Mouse (Mus musculus) kidney, postnatal 0 days (tissue): ENCODE measurements around the gene Rapgef4. TPM values are rescaled to one million over a fixed set of nuclear protein-coding genes. Genes with fewer than 3 reads are reported as not detected.
A peak's percentile ranks its signal among the peaks of the same experiment; 100 is the strongest.

Experiments
- ATAC-seq: fragments of 200-750 bp; cut with Nextera tagmentation; replicated peaks from 2 replicates; pipeline ENCODE4 v1.8.0; 2017; ENCODE audit warnings: low read depth, moderate number of reproducible peaks, moderate TSS enrichment, moderate library complexity; ENCODE audit not compliant: low FRiP score
- DNase-seq: peaks from one replicate; pipeline ENCODE4 v3.0.0-alpha.2; 2016; ENCODE audit warnings: low spot score
- H3K27ac ChIP-seq: fragments of 300-500 bp; sonication (generic); 2 replicates; pipeline ENCODE4 v1.5.1; 2014; ENCODE audit warnings: mild to moderate bottlenecking
- H3K27me3 ChIP-seq: fragments of 300-500 bp; sonication (generic); 2 replicates; pipeline ENCODE4 v1.6.1; 2014; ENCODE audit warnings: low read length, mixed read lengths; ENCODE audit not compliant: insufficient read depth
- H3K36me3 ChIP-seq: fragments of 300-500 bp; sonication (generic); 2 replicates; pipeline ENCODE4 v1.6.1; 2014; ENCODE audit warnings: low read length, mixed read lengths; ENCODE audit not compliant: insufficient read depth
- H3K4me1 ChIP-seq: fragments of 300-500 bp; sonication (generic); replicated peaks from 2 replicates; pipeline ENCODE4 v1.6.1; 2014; ENCODE audit warnings: antibody characterized with exemption, low read length, mixed read lengths; ENCODE audit not compliant: insufficient read depth
- H3K4me2 ChIP-seq: fragments of 300-500 bp; sonication (generic); 2 replicates; pipeline ENCODE4 v1.6.1; 2014; ENCODE audit warnings: mild to moderate bottlenecking, low read length, moderate library complexity, mixed read lengths
- H3K4me3 ChIP-seq: fragments of 300-500 bp; sonication (generic); replicated peaks from 2 replicates; pipeline ENCODE4 v1.5.1; 2014; ENCODE audit warnings: low read depth, low read length
- H3K9ac ChIP-seq: fragments of 300-500 bp; sonication (generic); 2 replicates; pipeline ENCODE4 v1.6.1; 2014; ENCODE audit warnings: low read depth, low read length
- H3K9me3 ChIP-seq: fragments of 300-500 bp; sonication (generic); replicated peaks from 2 replicates; pipeline ENCODE4 v1.6.1; 2016; ENCODE audit warnings: low read length, inconsistent platforms, mixed read lengths
- CTCF ChIP-seq: IDR thresholded peaks from 2 replicates; pipeline ENCODE4 v1.5.1; 2016; ENCODE audit warnings: antibody characterized with exemption, low read depth, mild to moderate bottlenecking, moderate library complexity
- WGBS: fragments of 180-500 bp; shearing (Covaris S2); extraction: QIAGEN DNeasy Blood & Tissue Kit; methylation state at CpG from one replicate; pipeline ENCODE4 v1.1.7; 2014; 5-methylcytosine and 5-hydroxymethylcytosine counted together
- polyA plus RNA-seq: library from polyadenylated mRNA; unstranded; fragments of >200 nt; fragmentation: Nextera tagmentation; extraction: Ambion mirVana; gene quantifications from 2 replicates; pipeline ENCODE4 v1.2.1, GENCODE M21; 2015

Rapgef4 gene
- 4.6 and 4.8 TPM in 2 replicates for polyA plus RNA-seq

GRCm38 (mm10) chr2:71980771-71981342 is at the start of gene Rapgef4:
TSS of gene Rapgef4 (plus strand) at chr2:71981240.
- Histone ChIP-seq H3K4me3 (peak within 1 kb of the TSS; percentile 49), H3K36me3 (no peaks in the 10 kb centered on the region), H3K4me1 (peaks cover 4% of the 10 kb centered on the region; the same call in 1 of the 2 replicates), H3K27ac (no peak within 1 kb of the TSS), H3K9ac (peak within 1 kb of the TSS; percentile 76), H3K27me3 (no peaks in the 10 kb centered on the region), H3K9me3 (no peaks in the 10 kb centered on the region), H3K4me2 (peak within 1 kb of the TSS; percentile 97)
- DNase-seq, result no peak
- no peak for TF ChIP-seq CTCF
- ATAC-seq, result peak; percentile 70; the same call in 1 of the 2 replicates
- 1% methylated on average over 50 of the region's 52 CpGs for WGBS

DNA sequence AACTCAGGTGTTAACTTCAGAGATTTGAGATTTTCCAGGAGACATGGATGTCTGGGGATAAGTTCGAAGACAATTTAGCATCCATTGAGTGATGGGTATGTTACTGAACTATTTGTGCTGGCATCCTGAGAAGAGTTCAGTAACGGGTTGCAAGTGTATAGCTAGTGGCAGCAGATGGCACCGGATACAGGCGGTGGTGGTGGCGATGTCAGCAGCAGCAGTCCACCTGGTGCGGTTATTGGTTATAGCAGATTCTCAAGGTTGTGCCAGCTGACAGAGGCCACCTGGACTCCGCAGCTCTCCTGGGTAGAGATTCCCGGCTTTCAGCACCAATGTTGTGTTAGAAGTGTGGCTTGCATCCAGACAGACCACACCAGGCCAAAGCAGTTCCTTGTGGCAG is 47.0 kb upstream of the Rapgef4 start:
- Histone ChIP-seq H3K9ac (no peak overlapping the region), H3K4me3 (no peak overlapping the region), H3K36me3 (no peaks in the 10 kb centered on the region), H3K27me3 (no peaks in the 10 kb centered on the region), H3K9me3 (no peaks in the 10 kb centered on the region), H3K27ac (no peak overlapping the region), H3K4me1 (no peaks in the 10 kb centered on the region), H3K4me2 (no peak overlapping the region)
- ATAC-seq, result no peak
- WGBS, result 86% methylated on average over 8 of the region's 8 CpGs
- no peak for TF ChIP-seq CTCF
- DNase-seq, result no peak

DNA sequence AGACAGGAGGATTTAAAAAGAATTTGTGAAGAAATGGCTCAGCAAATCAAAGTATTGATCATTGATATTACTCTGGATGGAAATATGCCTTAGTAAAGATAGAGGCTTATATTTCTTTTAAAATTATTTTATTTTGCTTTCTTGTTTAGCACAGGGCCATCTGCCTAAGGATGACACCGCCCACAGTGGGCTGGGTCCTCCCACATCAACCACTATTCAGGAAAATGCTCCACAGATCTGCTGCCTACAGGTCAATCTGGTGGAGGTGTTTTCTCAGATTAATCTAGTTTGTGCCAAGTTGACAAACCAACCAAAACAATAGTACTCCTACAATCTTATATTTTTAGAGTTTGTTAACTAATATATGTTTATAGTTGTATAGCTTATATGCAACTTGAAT is 44.3 kb upstream of the Rapgef4 start:
- no peak overlapping the region for H3K4me3 ChIP-seq
- WGBS, result 100% methylated on average over 1 of the region's 1 CpGs
- DNase-seq (no peak), ATAC-seq (no peak)
- H3K4me2 ChIP-seq, result no peak overlapping the region
- no peaks in the 10 kb centered on the region for H3K9me3 ChIP-seq
- no peak for TF ChIP-seq CTCF
- H3K27me3 ChIP-seq, result no peaks in the 10 kb centered on the region
- no peaks in the 10 kb centered on the region for H3K36me3 ChIP-seq
- no peaks in the 10 kb centered on the region for H3K4me1 ChIP-seq
- H3K9ac ChIP-seq, result no peak overlapping the region
- H3K27ac ChIP-seq, result no peak overlapping the region

DNA sequence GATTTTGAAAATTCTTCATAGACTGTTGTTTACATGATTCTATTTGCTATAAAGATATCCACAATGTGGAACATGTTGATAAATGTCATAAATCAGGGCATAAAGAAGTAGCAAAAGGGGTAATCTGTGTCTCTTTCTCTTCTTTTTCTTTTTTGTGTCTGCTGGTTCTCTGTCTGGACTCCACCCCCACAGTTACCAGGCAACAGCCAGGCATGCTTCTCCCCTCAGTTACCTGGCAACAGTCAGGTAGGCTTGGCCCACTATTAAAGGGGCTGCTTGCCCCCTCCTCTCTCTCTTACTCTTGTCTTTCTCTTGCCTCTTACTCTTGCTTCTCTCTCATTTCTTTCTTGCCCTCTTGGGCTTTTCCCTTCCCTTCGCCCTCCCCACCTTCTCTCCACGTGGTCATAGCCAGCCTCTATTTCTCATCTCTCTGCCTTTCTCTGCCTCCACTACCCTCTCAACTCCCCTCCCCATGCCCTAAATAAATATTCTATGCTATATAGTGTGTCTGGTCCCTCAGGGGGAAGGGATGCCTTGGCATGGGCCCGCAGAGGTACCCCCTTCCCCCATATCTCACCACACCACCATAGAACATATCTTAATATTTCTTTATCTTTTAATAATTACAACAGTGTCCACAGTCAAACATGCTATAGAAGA is 43.3 kb upstream of the Rapgef4 start:
- H3K4me1 ChIP-seq, result no peaks in the 10 kb centered on the region
- H3K9ac ChIP-seq, result no peak overlapping the region
- no peak overlapping the region for H3K4me3 ChIP-seq
- H3K9me3 ChIP-seq, result no peaks in the 10 kb centered on the region
- no peak overlapping the region for H3K4me2 ChIP-seq
- no peak for TF ChIP-seq CTCF
- no peak for ATAC-seq
- no peak for DNase-seq
- H3K36me3 ChIP-seq, result no peaks in the 10 kb centered on the region
- H3K27me3 ChIP-seq, result no peaks in the 10 kb centered on the region
- 84% methylated on average over 3 of the region's 3 CpGs for WGBS
- no peak overlapping the region for H3K27ac ChIP-seq

GRCm38 (mm10) chr2:71938716-71939393 is 42.2 kb upstream of the Rapgef4 start:
- 26% methylated on average over 6 of the region's 6 CpGs for WGBS

DNA sequence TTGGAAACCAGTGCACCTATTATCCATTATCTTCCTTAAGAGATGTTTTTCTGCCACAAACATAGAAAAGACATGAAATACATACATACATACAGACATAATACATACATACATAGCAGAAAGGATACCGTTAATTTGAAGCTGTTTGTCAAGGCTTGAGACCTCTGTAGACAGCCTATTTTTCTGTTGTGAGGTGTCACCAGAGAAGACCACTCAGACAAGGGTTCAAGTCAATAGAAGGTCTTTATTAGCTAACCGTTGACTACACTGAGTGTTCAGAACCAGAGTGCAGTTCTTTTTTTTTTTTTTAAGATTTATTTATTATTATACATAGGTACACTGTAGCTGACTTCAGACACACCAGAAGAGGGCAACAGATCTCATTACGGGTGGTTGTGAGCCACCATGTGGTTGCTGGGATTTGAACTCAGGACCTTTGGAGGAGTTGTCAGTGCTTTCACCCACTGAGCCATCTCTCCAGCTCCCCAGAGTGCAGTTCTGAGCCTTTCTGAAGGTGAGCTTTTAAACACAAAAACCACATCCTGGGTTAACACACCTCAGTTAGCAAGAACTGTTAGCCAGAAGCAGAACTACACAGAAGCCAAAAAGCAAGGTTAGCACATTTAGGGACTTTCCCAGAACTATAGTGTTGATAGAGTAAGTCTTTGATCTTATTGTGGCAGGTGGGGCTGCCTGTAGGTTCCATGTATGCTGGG is 39.9 kb upstream of the Rapgef4 start:
- Histone ChIP-seq H3K36me3 (no peaks in the 10 kb centered on the region), H3K4me3 (no peak overlapping the region), H3K9ac (no peak overlapping the region), H3K4me1 (no peaks in the 10 kb centered on the region), H3K27me3 (no peaks in the 10 kb centered on the region), H3K27ac (no peak overlapping the region), H3K9me3 (no peaks in the 10 kb centered on the region), H3K4me2 (no peak overlapping the region)
- DNase-seq (no peak), ATAC-seq (no peak)
- TF ChIP-seq CTCF, result no peak
- WGBS, result 93% methylated on average over 3 of the region's 3 CpGs

More at GRCm38 (mm10) chr2:71938716-71939393, 42.2 kb upstream of the Rapgef4 start:
- Histone ChIP-seq H3K4me1 (no peaks in the 10 kb centered on the region), H3K9ac (no peak overlapping the region), H3K27me3 (no peaks in the 10 kb centered on the region), H3K27ac (no peak overlapping the region), H3K9me3 (no peaks in the 10 kb centered on the region), H3K36me3 (no peaks in the 10 kb centered on the region), H3K4me2 (no peak overlapping the region), H3K4me3 (no peak overlapping the region)
- DNase-seq (peak; percentile 41), ATAC-seq (no peak)
- no peak for TF ChIP-seq CTCF
